Mouse (Mus musculus) c-Kit-negative CD71-positive TER-119-positive erythroid progenitor cells, embryonic 14.5 days (primary cell): ENCODE data around the gene Fam219a.

Source experiments
- DNase-seq: peaks from one replicate; pipeline ENCODE4 v3.0.0-alpha.2; 2013; ENCODE audit warnings: low read depth, low spot score

The Fam219a gene

DNA sequence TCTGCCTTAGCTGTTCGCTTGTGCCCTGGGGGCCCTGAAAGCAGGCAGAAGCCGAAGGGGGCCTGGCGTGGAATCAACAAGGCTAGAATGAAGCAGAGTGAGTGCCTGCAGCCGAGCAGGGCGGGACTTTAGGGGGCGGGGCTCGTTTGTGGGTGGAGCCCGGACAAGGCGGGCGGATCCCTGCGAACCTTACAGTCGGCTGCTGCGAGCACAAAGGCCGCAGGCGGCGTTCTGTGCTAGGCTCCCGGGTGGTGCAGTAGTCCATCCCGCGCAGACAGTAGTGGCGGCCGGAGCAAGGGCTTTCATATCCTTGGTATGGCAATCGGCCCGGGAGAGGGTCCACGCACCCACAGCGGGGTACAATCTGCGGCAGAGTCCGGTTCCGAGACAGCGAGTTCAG lies 62.4 kb downstream of the Fam219a start:
- peak; percentile 30 for DNase-seq

DNA sequence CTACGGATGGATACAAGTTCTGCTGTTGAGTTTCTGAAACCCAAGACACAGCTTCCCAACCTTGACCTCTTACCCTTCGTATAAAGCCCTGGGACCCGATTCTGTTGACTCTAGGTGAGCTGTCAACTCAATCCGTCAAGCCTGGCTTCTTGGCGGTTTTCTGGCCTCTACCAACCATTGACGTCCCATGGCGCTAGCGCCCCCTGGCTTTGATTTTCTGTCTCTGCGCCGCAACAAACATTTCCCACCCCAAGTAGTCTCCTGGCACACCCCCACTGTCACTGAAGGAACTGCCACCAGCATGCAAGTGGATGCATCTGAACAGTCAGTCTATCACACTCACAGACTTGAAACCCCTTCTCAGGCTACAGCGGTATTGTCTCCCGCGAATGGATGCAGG lies 63.2 kb downstream of the Fam219a start:
- peak; percentile 19 for DNase-seq

DNA sequence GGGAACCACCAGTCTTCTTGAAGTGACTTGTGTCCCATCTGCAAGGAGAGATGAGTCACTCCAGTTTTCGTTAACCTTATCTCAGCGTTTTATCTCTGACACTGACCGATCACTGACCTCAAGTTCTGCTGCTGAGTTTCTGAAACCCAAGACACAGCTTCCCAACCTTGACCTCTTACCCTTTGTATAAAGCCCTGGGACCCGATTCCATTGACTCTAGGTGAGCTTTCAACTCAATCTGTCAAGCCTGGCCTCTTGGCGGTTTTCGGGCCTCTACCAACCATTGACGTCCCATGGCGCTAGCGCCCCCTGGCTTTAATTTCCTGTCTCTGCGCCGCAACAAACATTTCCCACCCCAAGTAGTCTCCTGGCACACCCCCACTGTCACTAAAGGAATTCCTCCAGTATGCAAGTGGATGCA lies 64.2 kb downstream of the Fam219a start:
- DNase-seq = no peak

DNA sequence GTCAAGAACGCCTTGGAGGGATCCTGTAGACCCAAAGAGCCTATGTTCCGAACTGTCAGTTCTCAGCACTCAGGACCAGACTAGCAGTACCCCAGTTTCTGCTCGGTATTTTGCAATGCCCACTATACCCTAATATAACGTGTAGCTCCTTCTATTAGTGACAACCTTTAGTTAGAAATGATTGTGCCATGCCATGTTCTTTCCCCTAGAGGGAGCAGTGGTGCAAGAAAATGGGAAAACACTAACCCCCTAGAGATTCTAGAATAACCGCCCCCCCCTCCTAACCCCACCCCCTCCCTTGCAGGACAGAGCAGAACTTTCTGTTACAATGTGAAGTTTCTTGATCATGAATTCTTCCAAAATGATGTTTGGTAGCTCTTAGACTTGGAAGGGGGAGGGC lies 65.0 kb downstream of the Fam219a start:
- no peak for DNase-seq

DNA sequence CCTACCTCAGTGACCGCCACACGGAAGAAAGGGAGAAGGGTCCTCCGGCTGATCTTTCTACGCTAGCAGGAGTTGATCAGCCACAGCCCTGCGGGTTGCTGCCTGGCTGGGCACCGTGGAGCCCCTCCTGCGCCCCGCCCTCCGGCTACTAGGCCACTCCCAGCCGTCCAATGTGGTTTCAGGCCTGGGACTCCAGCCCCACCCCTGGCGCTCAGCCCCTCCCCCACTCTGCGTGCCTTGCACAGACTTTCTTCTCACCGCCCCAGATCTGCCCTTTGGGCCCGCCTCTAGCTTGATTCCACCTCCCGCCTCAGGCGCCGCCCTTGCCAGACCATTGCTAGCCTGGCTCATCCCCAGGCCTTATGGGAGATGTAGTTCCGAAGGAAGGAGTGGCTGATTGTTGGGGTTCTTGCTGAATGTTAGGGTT lies 66.3 kb downstream of the Fam219a start, which contains the start of gene AI464131:
TSS of gene AI464131 (minus strand) at position 91 of the 427 bp plus-strand sequence.
- peak; percentile 57 for DNase-seq

DNA sequence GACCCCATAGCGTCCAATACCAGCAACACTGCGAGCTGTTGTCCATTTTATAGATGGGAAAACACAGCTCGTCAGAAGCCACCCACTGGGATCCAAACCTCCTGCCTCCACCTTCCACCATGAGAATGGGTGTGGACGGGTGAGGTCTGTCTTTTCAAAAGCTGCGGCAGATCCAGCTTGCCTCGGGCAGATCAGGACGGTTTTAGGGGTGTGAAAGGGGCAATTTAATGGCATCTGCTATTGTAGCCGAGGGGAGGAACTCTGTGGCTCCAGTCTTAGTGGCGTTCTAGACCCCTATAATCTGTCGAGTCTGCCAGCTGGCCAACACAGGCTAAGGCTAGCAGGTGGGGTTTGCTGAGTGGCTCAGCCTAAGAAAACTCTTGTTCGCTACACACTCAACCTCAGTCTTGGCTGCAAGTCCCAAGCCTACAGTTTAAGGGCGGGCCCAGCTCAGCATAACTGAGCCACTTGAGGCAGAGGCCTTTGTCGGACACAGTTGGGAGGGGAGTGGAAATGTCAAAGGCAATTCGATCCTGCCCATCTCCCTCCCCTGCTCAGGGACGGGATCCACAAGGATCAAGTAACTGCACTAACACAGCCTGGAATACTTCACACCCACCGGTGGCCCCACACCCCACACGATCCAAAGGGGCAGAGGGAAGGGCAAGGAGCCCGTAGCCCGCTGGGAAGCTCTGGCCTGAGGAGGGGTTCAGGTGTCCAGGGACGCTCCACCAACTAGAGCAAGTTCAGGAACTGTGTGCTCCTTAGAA lies 67.0 kb downstream of the Fam219a start:
- DNase-seq = no peak

DNA sequence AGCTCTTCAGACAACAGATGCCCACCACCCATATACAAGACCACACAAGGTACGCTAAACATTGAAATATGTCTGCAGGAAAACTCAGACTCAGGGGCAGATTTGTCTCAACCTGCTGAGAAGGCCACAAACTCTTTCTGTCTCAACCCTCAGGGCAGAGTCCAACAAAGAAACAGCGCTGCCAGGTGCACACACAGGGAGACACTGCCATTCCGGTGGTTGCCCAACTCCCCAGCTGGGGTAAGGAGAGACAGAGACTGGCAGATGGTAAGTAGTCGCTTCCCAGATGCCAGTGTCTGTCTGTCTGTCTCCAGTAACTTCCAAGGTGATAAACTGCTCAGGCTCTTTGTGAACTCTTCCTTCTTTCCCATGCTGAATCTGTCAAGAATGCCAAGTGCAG lies 68.6 kb downstream of the Fam219a start:
- no peak for DNase-seq

DNA sequence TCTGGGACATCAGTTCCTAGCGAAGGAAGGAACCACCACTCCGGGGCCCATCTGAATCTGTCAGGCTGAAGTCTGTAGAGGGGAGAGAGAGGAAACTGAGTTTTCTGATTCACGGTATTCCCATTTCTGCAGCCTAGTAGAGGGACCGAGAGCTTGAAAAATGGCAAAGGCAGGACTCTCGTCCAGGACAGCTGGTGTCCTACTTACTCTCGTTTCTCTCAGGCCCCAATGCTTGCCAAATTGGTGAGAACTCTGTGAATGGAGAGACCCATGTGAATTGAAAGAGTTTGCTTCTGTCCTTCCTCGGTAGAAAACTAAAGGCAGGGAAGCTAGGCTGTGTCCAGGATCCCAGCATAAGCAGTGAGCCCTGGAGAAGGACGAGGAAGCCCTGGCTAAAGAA lies 69.7 kb downstream of the Fam219a start:
- no peak for DNase-seq

DNA sequence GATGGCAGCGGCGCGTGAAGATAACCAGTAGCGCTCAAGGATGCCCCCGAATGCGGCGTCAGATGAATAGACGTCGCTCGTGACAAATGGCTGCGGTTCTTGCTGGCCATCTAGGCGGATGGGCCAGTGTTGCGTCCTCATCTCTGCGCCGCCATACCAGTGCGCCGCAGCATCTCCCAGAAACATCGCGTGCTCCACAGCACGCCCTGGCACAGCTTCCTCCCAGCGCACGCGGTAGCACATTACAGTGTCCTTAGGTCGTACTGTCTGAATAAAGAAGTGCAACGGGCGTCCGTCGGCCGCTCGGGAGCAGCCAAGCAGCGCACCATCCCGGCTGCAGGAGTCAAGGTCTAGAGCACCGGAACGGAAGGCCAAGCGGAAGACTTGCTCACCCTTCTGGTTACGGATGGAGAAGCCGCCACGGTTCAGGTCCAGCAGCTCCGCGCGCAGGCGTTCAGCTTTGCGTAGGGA lies 70.4 kb downstream of the Fam219a start:
- no peak for DNase-seq

DNA sequence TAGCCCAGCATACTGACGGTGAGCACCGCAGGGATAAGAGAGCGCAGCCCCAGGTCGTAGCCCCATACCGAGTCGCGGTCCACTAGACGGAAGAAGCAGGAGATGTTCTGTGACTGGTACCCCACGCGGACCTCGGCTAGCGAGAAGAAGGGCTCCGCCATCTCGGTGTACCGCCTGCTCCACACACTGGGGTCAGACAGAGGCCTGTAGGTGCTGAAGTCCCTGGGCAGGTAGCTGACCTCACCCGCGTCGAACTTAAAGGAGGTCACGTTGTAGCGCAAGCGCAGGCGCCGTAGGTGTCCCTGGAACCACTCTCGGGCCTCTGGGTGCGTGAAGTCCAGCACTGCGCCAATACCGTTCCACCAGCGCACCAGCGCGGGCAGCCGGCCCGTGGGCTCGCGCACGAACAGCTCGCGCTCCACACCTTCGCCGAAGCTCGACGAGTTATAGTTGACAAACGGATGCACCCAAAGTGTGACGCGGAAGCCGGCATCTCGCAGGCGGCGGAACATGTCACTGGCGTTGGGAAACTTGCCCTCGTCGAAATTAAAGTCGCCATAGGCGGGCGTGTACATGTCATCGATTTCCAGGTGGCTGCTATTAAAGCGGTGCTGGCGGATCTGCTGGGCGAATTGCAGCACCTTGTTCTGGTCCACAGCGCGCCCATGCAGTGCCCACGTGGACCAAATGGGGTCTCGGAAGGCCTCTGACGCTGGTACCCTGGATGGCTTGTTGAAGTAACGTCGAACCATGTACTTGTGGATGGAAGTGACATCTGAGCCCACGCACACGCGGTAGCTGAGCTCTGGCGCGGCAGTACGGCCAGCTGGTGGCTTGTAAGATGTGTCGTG lies 71.1 kb downstream of the Fam219a start:
- no peak for DNase-seq

DNA sequence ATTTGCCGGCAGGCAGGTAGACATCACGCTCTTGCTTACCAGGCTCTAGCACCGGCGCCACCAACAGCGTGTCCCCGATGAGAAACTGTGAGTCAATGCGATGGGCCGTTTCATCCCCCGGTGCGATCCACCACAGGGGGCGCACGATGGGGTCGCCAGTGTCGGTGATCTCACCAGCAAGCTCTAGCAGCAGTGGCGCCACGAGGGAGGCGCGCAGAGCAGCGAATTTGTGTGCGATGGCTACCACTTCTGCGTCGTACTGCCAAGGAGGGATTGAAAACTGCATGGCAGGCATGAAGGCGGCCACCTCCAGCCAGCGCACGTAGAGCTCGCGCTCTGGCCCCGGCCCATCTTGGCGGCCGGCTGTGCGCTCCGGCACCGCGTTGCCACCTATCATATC lies 71.8 kb downstream of the Fam219a start:
- DNase-seq = no peak

DNA sequence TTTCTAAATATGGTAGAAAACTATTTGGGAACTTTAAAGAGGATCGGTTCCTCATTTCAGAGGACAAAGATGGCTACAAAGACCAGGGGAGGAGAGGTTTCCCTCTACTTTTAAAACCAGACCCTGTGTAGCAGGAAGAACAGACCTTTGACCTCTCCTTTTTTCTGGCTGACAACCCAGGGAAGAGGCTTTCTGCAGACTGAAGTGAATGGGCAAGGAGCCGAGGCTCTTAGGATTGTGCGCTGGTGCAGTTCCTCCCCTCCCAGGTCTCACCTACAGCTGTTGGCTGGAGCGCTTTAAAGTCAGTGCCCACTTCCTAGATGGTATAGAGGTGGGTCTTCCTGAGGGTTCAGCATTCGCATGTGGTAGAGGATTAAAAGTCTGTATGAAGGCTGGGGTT lies 72.3 kb downstream of the Fam219a start:
- no peak for DNase-seq

DNA sequence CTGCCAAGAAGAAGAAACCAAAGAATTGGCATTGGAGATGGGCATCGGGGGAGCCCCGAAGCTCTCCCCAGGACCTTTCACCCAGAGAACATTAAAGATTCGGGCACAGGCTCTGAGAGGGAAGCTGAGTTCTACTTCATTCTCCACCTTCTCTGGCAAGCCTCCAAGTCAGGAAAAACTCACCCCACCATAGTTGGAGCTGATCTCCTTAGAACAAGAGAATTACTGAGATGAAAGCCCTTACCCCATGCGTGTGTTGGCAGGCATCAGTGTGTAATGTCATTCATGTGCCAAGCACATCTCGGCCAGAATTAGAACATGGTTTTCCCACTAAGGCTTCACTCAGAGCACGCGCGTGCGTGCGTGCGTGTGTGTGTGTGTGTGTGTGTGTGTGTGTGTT lies 73.5 kb downstream of the Fam219a start:
- DNase-seq = no peak

DNA sequence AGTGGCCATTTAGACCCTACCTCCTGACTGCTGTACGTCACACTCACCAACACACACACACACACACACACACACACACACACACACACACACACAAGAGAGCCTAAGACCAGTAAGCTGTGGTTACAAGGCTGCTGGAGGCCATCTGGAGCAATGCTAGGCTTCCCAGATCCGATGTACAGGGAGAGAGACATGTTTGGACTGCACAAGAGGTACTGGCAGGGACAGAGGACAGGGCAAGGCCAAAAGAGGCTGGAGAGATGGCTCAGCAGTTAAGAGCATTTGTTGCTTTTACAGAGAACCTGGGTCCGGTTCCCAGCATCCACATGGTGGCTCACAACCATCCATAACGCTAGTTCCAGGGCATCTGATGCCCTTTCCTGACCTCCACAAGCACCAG lies 74.3 kb downstream of the Fam219a start:
- no peak for DNase-seq

DNA sequence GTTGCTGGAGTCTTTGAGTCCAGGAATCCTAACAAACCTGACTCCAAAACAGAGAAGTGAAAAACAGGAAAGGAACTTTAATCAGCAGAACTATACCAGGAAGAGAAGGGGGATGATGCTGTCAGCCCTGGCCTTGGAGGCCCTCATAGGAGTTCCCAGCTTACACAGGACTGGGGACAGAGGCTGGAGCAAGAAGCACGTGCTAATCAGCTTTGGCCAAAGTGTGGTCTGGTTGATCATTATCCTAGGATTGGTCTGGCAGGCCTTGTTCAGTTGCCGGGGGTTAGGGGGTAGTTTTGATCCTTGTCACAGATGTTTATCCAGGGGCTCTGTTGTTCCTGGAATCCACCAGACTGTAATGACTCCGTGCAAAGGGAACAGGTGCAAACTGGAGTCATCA lies 75.0 kb downstream of the Fam219a start:
- DNase-seq = no peak

DNA sequence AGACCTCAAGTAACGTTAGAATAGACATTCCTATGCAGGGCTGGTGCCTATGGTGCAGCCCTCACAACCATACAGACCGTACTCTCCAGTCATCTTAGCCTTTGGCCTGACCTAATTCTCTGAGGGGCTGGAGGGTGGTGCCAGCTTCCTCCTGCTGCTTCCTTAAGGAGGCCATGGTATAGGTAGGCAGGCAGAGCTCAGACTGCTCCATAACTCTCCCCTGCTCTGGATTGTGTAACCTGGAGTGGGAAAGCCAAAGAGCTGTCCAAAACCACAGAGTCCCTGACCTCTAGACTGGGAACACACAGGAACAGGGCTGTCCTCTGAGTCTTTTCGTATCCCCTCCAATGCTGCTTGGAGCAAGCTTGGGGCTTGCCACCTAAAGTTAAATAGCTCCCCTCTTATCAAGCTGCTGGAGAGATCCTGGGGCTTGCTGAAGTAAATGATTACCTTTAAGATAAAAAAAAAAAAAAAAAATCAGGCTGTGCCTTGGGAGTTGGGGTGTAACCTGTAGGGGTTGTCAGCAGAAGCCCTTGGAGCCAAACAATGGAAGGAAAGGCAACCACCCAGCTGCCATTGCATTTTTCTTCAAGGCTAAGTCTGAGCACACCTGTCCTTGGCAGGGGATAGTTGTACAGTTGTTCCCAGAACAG lies 75.7 kb downstream of the Fam219a start:
- DNase-seq = no peak

DNA sequence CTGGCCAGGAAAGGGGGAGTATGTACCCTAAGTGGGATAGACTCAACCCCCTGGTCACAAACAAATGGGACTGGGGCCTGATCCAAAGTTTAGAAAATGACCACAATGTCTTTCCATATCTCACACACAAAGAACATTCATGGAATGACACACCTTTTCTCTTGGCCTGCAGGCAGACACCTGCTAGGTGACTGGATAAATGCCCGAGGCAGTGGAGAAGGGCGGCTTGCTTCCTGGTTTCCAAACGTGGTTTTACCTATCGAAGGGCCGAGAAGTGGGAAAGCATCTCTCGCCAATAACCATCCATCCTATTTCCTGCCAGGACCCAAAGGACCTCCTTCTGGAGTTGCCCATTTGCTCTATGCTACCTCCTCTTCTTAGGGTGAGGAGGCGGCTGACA lies 76.4 kb downstream of the Fam219a start:
- DNase-seq = no peak

DNA sequence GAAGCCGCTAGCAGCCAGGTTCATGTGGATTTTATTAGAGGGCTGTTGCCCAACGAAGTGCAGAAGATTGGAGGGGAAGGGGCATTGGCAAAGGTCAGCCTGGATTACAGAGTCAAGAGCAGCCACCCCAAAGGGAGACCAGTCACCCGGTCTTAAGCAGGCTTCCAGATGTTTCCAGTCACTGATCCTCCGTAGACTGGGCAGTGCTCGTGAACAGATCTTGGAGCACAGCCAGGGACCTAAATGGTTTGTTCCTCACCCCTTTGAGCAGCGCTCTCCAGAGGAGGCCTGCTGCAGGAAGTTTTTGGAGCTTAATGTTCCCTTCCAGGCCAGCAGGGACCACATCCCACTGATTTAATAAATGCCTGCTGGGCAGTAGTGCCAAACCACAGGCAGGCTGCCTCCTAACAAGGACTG lies 87.7 kb downstream of the Fam219a start:
- no peak for DNase-seq

DNA sequence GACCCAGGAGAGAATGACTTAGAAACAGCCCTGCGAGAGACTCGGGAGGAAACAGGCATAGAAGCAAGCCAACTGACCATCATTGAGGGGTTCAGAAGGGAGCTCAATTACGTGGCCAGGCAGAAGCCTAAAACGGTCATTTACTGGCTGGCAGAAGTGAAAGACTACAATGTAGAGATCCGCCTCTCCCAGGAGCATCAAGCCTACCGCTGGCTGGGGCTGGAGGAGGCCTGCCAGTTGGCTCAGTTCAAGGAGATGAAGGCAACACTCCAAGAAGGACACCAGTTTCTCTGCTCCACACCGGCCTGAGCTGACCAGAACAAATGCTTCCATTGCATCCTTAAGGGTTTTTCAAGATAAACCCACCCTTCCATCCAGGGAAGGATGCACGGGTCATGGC lies 89.1 kb downstream of the Fam219a start:
- no peak for DNase-seq

DNA sequence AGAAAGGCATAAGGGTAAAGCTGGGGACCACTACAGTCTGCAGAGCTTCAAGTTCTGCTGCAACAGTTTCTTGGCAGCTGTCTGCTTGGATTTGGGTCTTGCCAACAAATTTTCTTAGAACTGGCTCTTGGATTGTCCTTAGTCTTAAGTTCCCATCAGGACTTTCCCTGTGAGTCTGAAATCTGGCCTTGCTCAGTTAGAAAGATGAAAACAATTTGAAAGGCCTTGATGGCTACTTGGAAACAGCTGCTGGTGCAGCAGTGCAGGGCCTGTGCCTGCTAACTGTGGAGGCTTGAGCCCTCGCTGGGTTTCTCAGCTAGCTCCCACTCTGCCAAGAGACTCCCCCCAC lies 89.9 kb downstream of the Fam219a start:
- no peak for DNase-seq

DNA sequence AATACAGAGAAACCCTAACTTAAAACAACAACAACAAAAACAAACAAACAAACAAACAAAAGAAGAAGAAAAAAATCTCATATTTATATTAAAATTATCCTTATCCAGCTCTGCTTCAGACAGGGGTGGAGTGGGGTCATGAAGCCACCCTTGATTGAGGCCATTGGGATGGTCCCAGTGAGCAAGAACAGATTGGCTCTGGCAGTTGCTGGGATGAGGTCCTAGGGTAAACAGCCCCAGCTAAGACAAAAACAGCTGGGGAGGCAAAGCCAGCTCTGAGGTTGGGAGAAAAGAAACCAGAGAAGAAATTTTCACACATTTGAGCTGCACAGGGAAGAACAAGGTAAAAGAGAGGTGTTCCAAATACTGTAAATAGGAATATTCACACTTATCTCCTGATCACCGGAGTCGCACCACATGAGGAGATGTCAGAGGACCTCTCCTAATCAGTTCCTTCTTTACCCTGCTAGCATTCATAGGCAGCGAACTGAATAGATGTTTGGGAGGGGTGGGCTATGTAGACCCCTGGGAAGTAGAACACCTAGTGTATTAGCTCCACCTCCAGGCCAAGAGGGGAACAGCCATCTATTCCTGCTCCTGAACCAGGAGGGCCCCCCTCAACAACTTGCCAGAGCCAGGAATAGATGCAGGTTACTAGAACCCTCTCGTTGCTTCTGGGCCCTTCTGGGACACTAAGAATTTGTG lies 90.4 kb downstream of the Fam219a start:
- no peak for DNase-seq
